Mouse (Mus musculus) embryonic facial prominence, embryonic 12.5 days (tissue): ENCODE data around the gene Slco4c1. TPM values are rescaled to one million over a fixed set of nuclear protein-coding genes. Genes with fewer than 3 reads are reported as not detected.

Source experiments
- ATAC-seq: fragments of 200-750 bp; cut with Nextera tagmentation; 2 replicates; pipeline ENCODE4 v1.8.0; 2017; ENCODE audit not compliant: insufficient number of reproducible peaks, insufficient read depth, low FRiP score, low TSS enrichment
- H3K27ac ChIP-seq: fragments of 300-500 bp; sonication (generic); 2 replicates; pipeline ENCODE4 v1.5.1; 2016; ENCODE audit warnings: mild to moderate bottlenecking
- H3K27me3 ChIP-seq: fragments of 300-500 bp; sonication (generic); 2 replicates; pipeline ENCODE4 v1.6.1; 2016; ENCODE audit warnings: mild to moderate bottlenecking, moderate library complexity
- H3K36me3 ChIP-seq: fragments of 300-500 bp; sonication (generic); 2 replicates; pipeline ENCODE4 v1.6.1; 2016; ENCODE audit warnings: mild to moderate bottlenecking
- H3K4me1 ChIP-seq: fragments of 300-500 bp; sonication (generic); 2 replicates; pipeline ENCODE4 v1.6.1; 2016
- H3K4me2 ChIP-seq: fragments of 300-500 bp; sonication (generic); replicated peaks from 2 replicates; pipeline ENCODE4 v1.6.1; 2016; ENCODE audit warnings: mild to moderate bottlenecking, moderate library complexity
- H3K4me3 ChIP-seq: fragments of 300-500 bp; sonication (generic); 2 replicates; pipeline ENCODE4 v1.5.1; 2016; ENCODE audit warnings: mild to moderate bottlenecking
- H3K9ac ChIP-seq: fragments of 300-500 bp; sonication (generic); 2 replicates; pipeline ENCODE4 v1.6.1; 2016; ENCODE audit warnings: mild to moderate bottlenecking, moderate library complexity
- H3K9me3 ChIP-seq: fragments of 300-500 bp; sonication (generic); 2 replicates; pipeline ENCODE4 v1.6.1; 2016; ENCODE audit warnings: mild to moderate bottlenecking, moderate library complexity
- WGBS: fragments of 180-500 bp; shearing (Covaris S2); methylation state at CpG from one replicate; pipeline ENCODE4 v1.1.7; 2016; 5-methylcytosine and 5-hydroxymethylcytosine counted together
- polyA plus RNA-seq: library from polyadenylated mRNA; unstranded; fragments of >200 nt; fragmentation: Nextera tagmentation; extraction: Ambion mirVana; gene quantifications from 2 replicates; pipeline ENCODE4 v1.2.1, GENCODE M21; 2016

The Slco4c1 gene
- 0.25 and 1.0 TPM in 2 replicates for polyA plus RNA-seq

DNA sequence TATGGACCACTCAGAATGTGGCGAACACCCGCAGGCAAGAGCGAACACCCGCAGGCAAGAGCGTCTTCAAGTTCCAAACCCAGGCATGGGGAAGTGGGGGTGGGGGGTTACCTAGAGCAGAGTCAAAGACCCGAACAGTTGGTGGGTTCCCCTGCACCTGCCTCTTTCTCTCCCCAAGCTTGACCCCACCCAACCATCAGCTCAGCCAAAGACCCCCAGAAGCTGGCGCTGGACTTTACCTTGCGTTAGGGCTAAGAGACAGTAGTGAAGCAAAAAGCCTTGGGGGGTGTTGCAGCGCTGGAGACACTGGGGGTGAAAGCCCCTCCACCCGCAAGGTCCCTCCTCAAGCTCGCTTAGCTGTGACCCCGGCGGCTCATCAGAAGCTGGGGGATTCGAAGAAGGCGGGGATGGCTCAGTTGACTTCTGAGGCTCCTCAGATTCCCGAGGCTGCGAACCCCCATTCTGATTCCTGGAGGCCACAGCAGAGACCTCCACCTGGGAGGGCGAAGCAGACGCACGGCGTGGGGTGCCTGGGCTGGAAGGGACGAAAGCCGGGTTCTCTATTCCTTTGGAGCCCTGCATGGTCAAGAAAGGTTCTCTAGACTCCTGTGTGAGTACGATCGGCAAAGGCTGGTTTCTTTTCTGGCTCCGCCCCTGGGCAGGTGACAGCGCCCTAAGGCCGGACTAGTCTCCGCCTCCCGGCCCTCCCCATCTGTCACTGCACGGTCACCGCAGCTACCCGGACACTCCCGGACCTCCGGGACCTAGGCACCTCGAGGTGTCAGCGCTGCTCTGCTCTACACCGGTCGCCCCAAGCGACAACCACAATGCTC is at the start of gene Slco4c1:
Gene Slco4c1 (minus strand): TSS at position 644 of the 833 bp plus-strand sequence.
- peaks cover 22% of the 10 kb centered on the region for H3K27me3 ChIP-seq
- H3K36me3 ChIP-seq, result no peaks in the 10 kb centered on the region
- peak within 1 kb of the TSS; percentile 46 for H3K4me3 ChIP-seq
- 0 out of 2 replicates have a peak, but pooled peaks cover 4% of the 10 kb centered on the region for H3K4me1 ChIP-seq
- peak; percentile 81 for ATAC-seq
- H3K9ac ChIP-seq, result peak within 1 kb of the TSS; percentile 27; the same call in 1 of the 2 replicates
- no peaks in the 10 kb centered on the region for H3K9me3 ChIP-seq
- no peak within 1 kb of the TSS for H3K27ac ChIP-seq
- 2% methylated on average over 40 of the region's 40 CpGs for WGBS
- H3K4me2 ChIP-seq, result peak within 1 kb of the TSS; percentile 90

DNA sequence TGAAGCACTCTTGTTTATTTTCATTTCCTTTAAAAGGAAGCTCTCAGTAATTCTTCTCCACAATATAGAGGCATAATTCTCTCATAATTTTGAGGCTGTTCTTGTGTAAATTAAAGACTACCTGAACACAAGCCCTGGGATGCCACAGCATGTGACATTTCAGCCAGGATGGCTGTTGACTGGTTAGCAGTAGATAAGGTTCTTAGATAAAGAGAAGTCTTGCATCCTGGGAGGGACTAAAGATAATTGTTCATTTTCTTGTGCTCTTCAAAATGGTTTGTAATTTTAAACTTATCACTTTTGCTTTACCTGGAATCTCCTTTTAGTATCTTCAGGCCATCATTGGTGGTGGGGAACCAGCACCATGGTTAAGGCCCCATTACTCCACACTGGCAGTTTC is 45.4 kb upstream of the Slco4c1 start:
- Histone ChIP-seq H3K9me3 (no peaks in the 10 kb centered on the region), H3K27me3 (no peaks in the 10 kb centered on the region), H3K4me2 (no peak overlapping the region), H3K9ac (no peak overlapping the region), H3K4me3 (no peak overlapping the region), H3K36me3 (no peaks in the 10 kb centered on the region), H3K27ac (no peak overlapping the region), H3K4me1 (no peaks in the 10 kb centered on the region)
- no peak for ATAC-seq

DNA sequence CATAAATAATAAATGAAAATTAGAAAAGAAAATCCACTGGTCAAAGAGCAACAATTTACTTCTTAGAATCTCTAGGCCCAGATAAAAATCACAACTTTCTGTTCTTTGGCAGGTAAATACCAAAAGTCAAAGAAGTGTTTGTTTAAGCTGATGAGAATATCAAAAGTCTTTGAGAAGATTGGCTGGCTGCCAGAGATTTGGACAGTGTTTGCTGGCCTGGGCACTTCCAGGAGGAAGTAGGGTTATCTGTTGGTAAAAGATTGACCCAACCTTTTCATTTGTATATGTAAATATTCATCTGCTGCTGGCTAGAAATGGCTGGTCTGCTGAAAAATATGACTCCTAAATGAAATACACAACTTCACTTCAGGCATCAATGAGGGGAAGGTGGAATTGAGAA is 11.8 kb upstream of the Slco4c1 start:
- H3K9me3 ChIP-seq, result no peaks in the 10 kb centered on the region
- H3K4me1 ChIP-seq, result no peaks in the 10 kb centered on the region
- no peak for ATAC-seq
- H3K27ac ChIP-seq, result no peak overlapping the region
- no peaks in the 10 kb centered on the region for H3K27me3 ChIP-seq
- no peak overlapping the region for H3K9ac ChIP-seq
- H3K4me3 ChIP-seq, result no peak overlapping the region
- no peak overlapping the region for H3K4me2 ChIP-seq
- no peaks in the 10 kb centered on the region for H3K36me3 ChIP-seq

DNA sequence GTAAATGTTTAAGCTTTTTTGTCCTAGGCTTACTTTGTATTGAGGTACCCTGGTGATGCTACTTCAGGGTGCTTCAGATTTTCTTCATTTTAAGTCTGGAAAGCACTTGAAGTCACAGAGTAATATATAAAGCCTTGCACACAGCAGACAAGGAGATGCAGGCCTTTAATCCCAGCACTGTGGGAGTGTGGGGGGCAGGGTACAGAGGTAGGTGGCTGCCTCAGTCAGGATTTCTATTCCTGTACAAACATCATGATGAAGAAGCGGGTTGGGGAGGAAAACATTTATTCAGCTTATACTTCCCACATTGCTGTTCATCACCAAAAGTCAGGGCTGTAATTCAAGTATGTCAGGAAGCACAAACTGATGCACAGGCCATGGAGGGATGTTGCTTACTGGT is 6.6 kb upstream of the Slco4c1 start:
- WGBS, result 73% methylated on average over 1 of the region's 1 CpGs
- no peak overlapping the region for H3K4me3 ChIP-seq
- no peak for ATAC-seq
- no peaks in the 10 kb centered on the region for H3K9me3 ChIP-seq
- no peaks in the 10 kb centered on the region for H3K4me1 ChIP-seq
- no peaks in the 10 kb centered on the region for H3K27me3 ChIP-seq
- H3K9ac ChIP-seq, result no peak overlapping the region
- H3K36me3 ChIP-seq, result no peaks in the 10 kb centered on the region
- no peak overlapping the region for H3K27ac ChIP-seq
- no peak overlapping the region for H3K4me2 ChIP-seq

DNA sequence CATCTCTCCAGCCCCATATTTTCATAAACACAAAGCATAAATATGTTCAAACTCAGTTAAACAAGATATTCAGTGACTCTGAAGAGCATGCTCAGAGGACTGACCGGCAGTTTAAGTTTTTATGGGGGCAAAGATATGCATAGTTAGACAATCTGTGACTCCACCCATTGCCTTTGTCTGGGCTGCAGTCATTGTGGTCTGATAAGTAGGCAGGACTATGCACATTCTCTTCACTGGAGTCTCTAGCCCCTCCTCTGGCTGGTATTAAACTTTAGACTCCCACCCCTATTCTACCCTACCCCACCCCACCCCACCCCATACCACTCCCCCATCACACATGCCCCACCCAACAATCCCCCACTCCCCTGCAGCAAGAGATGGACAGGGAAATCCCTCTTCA is 4.1 kb upstream of the Slco4c1 start:
- Histone ChIP-seq H3K4me2 (no peak overlapping the region), H3K27me3 (peaks cover 19% of the 10 kb centered on the region), H3K4me3 (no peak overlapping the region), H3K9ac (no peak overlapping the region), H3K9me3 (no peaks in the 10 kb centered on the region), H3K36me3 (no peaks in the 10 kb centered on the region), H3K4me1 (0 out of 2 replicates have a peak, but pooled peaks cover 4% of the 10 kb centered on the region), H3K27ac (no peak overlapping the region)
- 82% methylated on average over 1 of the region's 1 CpGs for WGBS
- ATAC-seq, result no peak

DNA sequence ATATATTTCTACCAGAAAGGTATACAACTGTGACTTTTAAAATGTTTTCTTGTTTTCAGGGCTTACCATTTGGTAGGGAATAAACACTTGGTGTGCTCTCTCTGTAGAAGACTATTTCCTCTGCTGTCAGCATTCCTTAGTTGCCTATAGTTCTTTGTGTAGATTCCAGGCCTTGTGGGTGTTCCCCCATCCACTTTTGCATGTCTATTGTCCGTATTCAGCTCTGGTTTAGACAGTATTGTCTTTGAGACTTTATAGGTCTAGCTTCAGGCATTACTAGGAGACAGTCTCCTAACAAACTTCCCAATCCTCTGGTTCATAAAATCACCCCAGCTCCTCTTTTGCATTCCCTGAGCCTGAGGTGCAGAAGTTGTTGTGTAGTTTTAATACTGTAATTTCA is 2.7 kb upstream of the Slco4c1 start:
- 72% methylated on average over 1 of the region's 1 CpGs for WGBS
- Histone ChIP-seq H3K4me1 (0 out of 2 replicates have a peak, but pooled peaks cover 4% of the 10 kb centered on the region), H3K27me3 (peaks cover 22% of the 10 kb centered on the region), H3K27ac (no peak overlapping the region), H3K36me3 (no peaks in the 10 kb centered on the region), H3K4me2 (no peak overlapping the region), H3K9me3 (no peaks in the 10 kb centered on the region), H3K9ac (no peak overlapping the region), H3K4me3 (no peak overlapping the region)
- no peak for ATAC-seq

DNA sequence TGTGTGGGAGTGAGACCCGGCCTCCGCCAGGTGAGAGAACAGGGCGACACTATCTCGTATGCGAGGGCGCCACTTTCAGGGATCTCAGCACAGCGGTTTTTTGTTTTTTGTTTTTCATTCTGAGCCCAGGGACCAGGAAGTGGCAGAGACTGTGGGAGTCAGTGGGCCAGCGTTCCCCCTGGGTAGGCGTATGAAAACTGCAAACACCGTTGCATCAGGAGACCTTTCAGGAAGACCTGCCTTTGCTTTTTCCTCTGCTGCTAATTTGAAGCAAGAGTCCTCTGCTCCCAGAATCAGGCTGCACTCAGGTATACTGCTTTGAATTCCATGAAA is 356 bp upstream of the Slco4c1 start:
- Histone ChIP-seq H3K36me3 (no peaks in the 10 kb centered on the region), H3K4me1 (0 out of 2 replicates have a peak, but pooled peaks cover 4% of the 10 kb centered on the region), H3K9ac (no peak overlapping the region), H3K27me3 (peaks cover 22% of the 10 kb centered on the region), H3K27ac (no peak overlapping the region), H3K4me3 (peak overlapping the region; percentile 46), H3K4me2 (peak overlapping the region; percentile 90), H3K9me3 (no peaks in the 10 kb centered on the region)
- 1% methylated on average over 10 of the region's 10 CpGs for whole genome bisulfite sequencing
- ATAC-seq, result no peak

DNA sequence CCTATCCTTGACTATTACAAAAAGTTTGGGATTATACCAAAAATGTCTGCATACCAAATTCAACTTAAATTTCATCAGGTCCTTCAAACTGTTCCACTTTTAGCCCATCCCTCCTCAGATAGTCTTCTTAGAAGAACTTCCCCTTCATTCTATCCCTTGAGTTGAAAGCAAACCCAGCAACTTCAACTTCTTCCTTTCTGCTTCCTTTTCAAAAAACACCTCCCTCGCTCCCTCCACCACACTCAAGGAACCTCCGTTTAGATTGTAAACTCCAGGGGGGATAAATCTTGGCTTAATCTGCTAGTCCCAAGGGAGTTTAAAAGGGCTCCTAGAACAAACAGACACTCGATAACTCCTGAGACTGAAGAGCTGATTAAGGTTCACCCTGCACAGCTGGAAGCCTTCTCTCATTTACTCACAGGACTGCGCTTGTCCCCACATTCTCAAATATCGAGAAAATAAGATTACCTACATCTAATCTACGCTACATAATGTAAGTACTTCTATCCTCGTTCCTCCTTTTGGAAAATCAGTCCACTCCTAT is 1.1 kb downstream of the Slco4c1 start:
- 7% methylated on average over 7 of the region's 7 CpGs for WGBS
- peaks cover 22% of the 10 kb centered on the region for H3K27me3 ChIP-seq
- no peak overlapping the region for H3K9ac ChIP-seq
- no peak overlapping the region for H3K4me3 ChIP-seq
- ATAC-seq, result no peak
- no peak overlapping the region for H3K27ac ChIP-seq
- no peaks in the 10 kb centered on the region for H3K9me3 ChIP-seq
- H3K4me2 ChIP-seq, result no peak overlapping the region
- H3K36me3 ChIP-seq, result no peaks in the 10 kb centered on the region
- 0 out of 2 replicates have a peak, but pooled peaks cover 4% of the 10 kb centered on the region for H3K4me1 ChIP-seq

DNA sequence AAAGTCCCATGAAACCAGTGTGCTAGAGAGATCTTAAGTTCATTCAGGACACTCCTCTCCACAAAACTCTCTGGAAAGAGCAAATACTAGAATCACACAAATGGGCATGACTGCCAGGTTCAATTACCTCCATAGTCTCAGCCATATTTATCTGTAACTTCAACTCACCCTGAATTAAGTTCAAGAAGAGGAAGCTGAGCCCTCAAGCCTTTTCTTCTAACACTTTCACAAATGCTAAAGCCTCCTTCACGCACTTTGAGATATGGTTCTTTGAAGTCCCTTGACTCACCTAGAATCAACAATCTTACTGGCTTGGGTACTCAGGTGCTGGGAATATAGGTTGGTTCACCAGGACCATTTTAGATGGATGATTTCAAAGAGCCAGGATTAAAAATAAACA is 3.2 kb downstream of the Slco4c1 start:
- Histone ChIP-seq H3K27ac (no peak overlapping the region), H3K4me3 (no peak overlapping the region), H3K4me2 (no peak overlapping the region), H3K36me3 (no peaks in the 10 kb centered on the region), H3K27me3 (peaks cover 22% of the 10 kb centered on the region), H3K9me3 (no peaks in the 10 kb centered on the region), H3K9ac (no peak overlapping the region), H3K4me1 (0 out of 2 replicates have a peak, but pooled peaks cover 4% of the 10 kb centered on the region)
- 89% methylated on average over 1 of the region's 1 CpGs for WGBS
- ATAC-seq, result no peak

DNA sequence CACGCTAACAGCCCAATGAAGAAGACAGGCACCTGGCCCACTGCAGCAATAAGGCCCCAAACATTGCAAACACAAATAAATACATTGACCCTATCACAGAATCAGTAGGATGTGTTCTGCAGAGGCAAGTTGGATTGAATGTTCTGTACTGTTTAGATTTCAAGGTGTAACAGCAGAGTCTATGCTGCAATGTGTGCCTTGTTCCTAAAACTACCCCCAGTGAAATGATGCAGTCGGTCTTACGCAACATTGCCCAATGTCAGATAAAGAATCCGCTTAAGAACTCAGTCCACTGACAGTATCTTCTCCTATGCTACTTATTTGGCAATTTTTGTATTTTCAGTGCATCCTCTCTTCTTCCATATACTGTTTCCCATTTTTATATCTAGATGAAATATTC is 6.0 kb downstream of the Slco4c1 start:
- 86% methylated on average over 4 of the region's 4 CpGs for WGBS
- Histone ChIP-seq H3K27ac (no peak overlapping the region), H3K36me3 (no peaks in the 10 kb centered on the region), H3K27me3 (peaks cover 2% of the 10 kb centered on the region; the same call in 1 of the 2 replicates), H3K4me2 (no peak overlapping the region), H3K4me3 (no peak overlapping the region), H3K9me3 (no peaks in the 10 kb centered on the region), H3K4me1 (no peaks in the 10 kb centered on the region), H3K9ac (no peak overlapping the region)
- ATAC-seq, result no peak

DNA sequence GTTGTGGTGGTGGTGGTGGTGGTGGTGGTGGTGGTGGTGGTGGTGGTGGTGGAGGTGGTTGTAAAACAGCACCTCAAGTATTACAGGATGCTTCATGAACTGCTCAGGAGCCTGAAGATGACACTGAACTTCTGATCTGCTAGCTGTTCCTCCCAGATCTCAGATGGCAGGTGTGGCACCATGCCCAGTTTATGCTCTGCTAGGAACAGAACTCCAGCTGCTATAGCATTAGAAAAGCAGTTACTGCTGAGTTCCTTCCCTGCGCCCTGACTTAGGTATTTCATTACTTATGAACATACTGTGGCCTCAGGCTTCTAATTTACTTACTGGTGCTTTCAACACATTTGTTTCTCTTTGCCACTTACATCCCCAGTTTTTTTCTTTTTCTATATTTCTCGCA is 7.9 kb downstream of the Slco4c1 start:
- H3K9ac ChIP-seq, result no peak overlapping the region
- WGBS, result 67% methylated on average over 2 of the region's 2 CpGs
- no peak overlapping the region for H3K4me2 ChIP-seq
- no peak overlapping the region for H3K4me3 ChIP-seq
- no peaks in the 10 kb centered on the region for H3K36me3 ChIP-seq
- ATAC-seq, result no peak
- no peaks in the 10 kb centered on the region for H3K9me3 ChIP-seq
- H3K27ac ChIP-seq, result no peak overlapping the region
- no peaks in the 10 kb centered on the region for H3K27me3 ChIP-seq
- H3K4me1 ChIP-seq, result no peaks in the 10 kb centered on the region

DNA sequence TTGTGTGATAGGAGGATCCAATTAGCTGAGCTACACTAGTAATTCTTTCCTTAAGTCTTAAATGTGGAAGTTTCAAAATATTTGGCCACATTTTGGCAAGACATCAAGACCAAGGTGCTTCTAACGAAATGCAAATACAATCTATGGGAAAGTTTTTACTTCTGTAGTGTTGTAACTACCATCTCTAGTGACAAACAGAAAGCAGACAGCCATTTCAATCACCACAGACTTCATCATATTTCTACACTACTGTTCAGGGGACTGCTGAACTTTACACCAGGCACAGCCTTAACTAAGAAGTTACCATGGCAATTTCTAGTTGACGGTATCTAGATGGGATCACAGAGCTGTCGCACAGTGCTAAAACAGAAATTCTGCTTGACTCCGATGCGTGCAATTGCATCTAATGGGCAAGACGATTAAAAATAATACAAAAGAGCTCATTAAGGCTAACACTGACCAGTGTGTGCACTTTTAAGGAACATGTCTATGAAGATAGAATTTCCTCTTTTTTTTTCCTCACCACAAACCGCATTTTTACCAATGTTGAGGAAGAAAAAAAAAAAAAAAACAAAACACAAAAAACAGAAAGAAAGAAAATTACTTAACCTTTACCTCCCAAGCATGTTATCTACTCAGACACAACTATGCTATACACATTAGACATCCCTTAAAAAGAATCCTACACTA is 11.8 kb downstream of the Slco4c1 start:
- H3K27ac ChIP-seq, result no peak overlapping the region
- H3K9ac ChIP-seq, result no peak overlapping the region
- WGBS, result 86% methylated on average over 7 of the region's 7 CpGs
- H3K9me3 ChIP-seq, result no peaks in the 10 kb centered on the region
- no peaks in the 10 kb centered on the region for H3K36me3 ChIP-seq
- H3K4me3 ChIP-seq, result no peak overlapping the region
- ATAC-seq, result no peak
- H3K27me3 ChIP-seq, result no peaks in the 10 kb centered on the region
- no peaks in the 10 kb centered on the region for H3K4me1 ChIP-seq
- H3K4me2 ChIP-seq, result no peak overlapping the region
